ENCODE assay signal across 15 mouse cellular contexts in the genomic region with DNA sequence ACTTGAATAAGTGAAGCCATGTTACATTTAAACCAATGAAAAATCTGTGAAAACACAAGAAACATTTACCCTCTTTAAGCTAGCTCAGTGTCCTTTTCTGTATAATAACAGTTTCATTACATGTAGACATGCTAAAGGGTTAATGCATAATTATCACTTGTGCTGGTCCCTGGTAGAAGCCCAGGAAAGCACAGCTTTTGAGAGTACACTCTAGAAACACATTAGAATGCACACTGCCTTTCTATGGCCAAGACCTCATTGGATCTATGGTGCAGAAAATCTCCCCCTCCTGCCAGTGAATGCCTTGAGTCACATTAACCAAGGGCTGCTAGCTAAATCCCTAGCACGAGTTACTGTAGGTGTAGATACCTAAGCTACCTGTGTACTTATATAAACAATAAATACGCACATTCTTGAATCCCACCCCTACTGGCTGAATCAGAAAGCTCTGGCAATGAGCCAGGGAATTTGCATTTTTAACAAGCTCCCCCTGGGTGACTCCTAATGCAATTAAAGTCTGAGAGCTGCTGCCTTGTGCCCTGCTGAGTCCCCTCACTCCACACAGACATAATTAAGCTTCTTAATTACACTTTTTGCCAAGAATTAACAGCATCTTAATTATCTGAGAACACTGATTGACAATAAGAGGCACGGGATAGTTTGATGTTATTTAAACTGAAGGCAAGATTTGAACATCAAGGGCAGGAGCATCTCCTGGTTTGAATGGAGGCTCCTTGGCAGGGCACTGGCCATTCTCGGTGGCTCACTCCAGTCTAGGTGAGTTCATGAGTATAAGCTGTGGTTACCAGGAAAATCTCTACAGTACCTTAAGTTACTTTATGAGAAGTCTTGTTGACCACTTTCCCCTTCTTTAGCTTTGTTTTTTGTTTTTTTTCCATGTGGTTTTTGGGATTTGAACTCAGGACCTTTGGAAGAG.
DNase-seq lines count a peak whose midpoint lies in the region; ATAC-seq lines count a peak whose summit lies in the region.
"Had no signal": no experiment of that assay in that cellular context is flagged by ENCODE, and none has a peak within 500 bp of the region (broad histone marks: within the 10 kb centered on the region; RNA-seq: fewer than 3 reads in every experiment).

No protein-coding gene starts in this region.

- H3K36me3 ChIP-seq in hindbrain, embryonic 13.5 days: no peaks in the 10 kb centered on the region
- no peaks in the 10 kb centered on the region for H3K36me3 ChIP-seq in hindbrain, embryonic 11.5 days (ENCODE audit: control insufficient read depth, insufficient read depth, low read length)
- no peaks in the 10 kb centered on the region for H3K36me3 ChIP-seq in forebrain, embryonic 13.5 days (ENCODE audit: poor library complexity, severe bottlenecking)
- H3K36me3 ChIP-seq in hindbrain, embryonic 16.5 days (ENCODE audit: control insufficient read depth, insufficient read depth, low read length): no peaks in the 10 kb centered on the region
- no peaks in the 10 kb centered on the region for H3K36me3 ChIP-seq in kidney, embryonic 14.5 days (ENCODE audit: control insufficient read depth, insufficient read depth, low read length)
- H3K36me3 ChIP-seq: limb, embryonic 15.5 days had no signal

- no peaks in the 10 kb centered on the region; the same call in 1 of the 2 replicates for H3K4me1 ChIP-seq in hindbrain, embryonic 13.5 days (replicated peaks)
- H3K4me1 ChIP-seq in hindbrain, embryonic 11.5 days (replicated peaks; ENCODE audit: control insufficient read depth, insufficient read depth, low read length): no peaks in the 10 kb centered on the region
- H3K4me1 ChIP-seq in forebrain, embryonic 13.5 days: peaks cover 6% of the 10 kb centered on the region; the same call in 1 of the 2 replicates
- H3K4me1 ChIP-seq in hindbrain, embryonic 16.5 days (ENCODE audit: control insufficient read depth, insufficient read depth, low read depth, low read length): peaks cover 4% of the 10 kb centered on the region
- no peaks in the 10 kb centered on the region for H3K4me1 ChIP-seq in kidney, embryonic 14.5 days (ENCODE audit: control insufficient read depth, insufficient read depth, low read length)
- H3K4me1 ChIP-seq: limb, embryonic 15.5 days had no signal

- no peak overlapping the region for H3K9ac ChIP-seq in hindbrain, embryonic 13.5 days
- H3K9ac ChIP-seq in hindbrain, embryonic 11.5 days (ENCODE audit: low read depth, low read length): no peak overlapping the region
- H3K9ac ChIP-seq in forebrain, embryonic 13.5 days: no peak overlapping the region
- no peak overlapping the region for H3K9ac ChIP-seq in hindbrain, embryonic 16.5 days (ENCODE audit: low read depth, low read length)
- H3K9ac ChIP-seq in kidney, embryonic 14.5 days (ENCODE audit: low read depth, low read length): no peak overlapping the region
- H3K9ac ChIP-seq: limb, embryonic 15.5 days; lung, embryonic 14.5 days had no signal

- ATAC-seq in hindbrain, embryonic 13.5 days (ENCODE audit: low FRiP score): peak; percentile 93
- ATAC-seq in hindbrain, embryonic 11.5 days (ENCODE audit: low FRiP score): no peak
- ATAC-seq in forebrain, embryonic 13.5 days: peak; percentile 91
- peak; percentile 93 for ATAC-seq in hindbrain, embryonic 16.5 days
- no peak for ATAC-seq in kidney, embryonic 14.5 days (ENCODE audit: low FRiP score, low TSS enrichment)

- H3K9me3 ChIP-seq in hindbrain, embryonic 13.5 days: no peaks in the 10 kb centered on the region
- H3K9me3 ChIP-seq in hindbrain, embryonic 11.5 days (ENCODE audit: control insufficient read depth, low read length): no peaks in the 10 kb centered on the region
- H3K9me3 ChIP-seq in forebrain, embryonic 13.5 days (replicated peaks): no peaks in the 10 kb centered on the region
- no peaks in the 10 kb centered on the region for H3K9me3 ChIP-seq in hindbrain, embryonic 16.5 days (ENCODE audit: control insufficient read depth, low read length)
- H3K9me3 ChIP-seq in kidney, embryonic 14.5 days (ENCODE audit: control insufficient read depth, low read length): no peaks in the 10 kb centered on the region
- H3K9me3 ChIP-seq: limb, embryonic 15.5 days had no signal

- no peak overlapping the region for H3K4me3 ChIP-seq in hindbrain, embryonic 13.5 days
- H3K4me3 ChIP-seq in hindbrain, embryonic 11.5 days (ENCODE audit: low read depth, low read length): no peak overlapping the region
- H3K4me3 ChIP-seq in forebrain, embryonic 13.5 days: no peak overlapping the region
- no peak overlapping the region for H3K4me3 ChIP-seq in hindbrain, embryonic 16.5 days (ENCODE audit: low read length)
- H3K4me3 ChIP-seq in kidney, embryonic 14.5 days (ENCODE audit: low read length): no peak overlapping the region
- H3K4me3 ChIP-seq: erythroblast, embryonic 14.5 days; limb, embryonic 15.5 days had no signal

- H3K27ac ChIP-seq in hindbrain, embryonic 13.5 days: no peak overlapping the region
- H3K27ac ChIP-seq in hindbrain, embryonic 11.5 days (ENCODE audit: low read depth, low read length): no peak overlapping the region
- H3K27ac ChIP-seq in forebrain, embryonic 13.5 days: no peak overlapping the region
- no peak overlapping the region for H3K27ac ChIP-seq in hindbrain, embryonic 16.5 days (ENCODE audit: low read depth, low read length)
- H3K27ac ChIP-seq in kidney, embryonic 14.5 days (ENCODE audit: low read depth, low read length): no peak overlapping the region
- H3K27ac ChIP-seq: kidney, postnatal 0 days; limb, embryonic 15.5 days; macrophage had no signal

- H3K27me3 ChIP-seq in hindbrain, embryonic 13.5 days: no peaks in the 10 kb centered on the region
- no peaks in the 10 kb centered on the region for H3K27me3 ChIP-seq in hindbrain, embryonic 11.5 days (ENCODE audit: control insufficient read depth, insufficient read depth, low read length)
- peaks cover 27% of the 10 kb centered on the region for H3K27me3 ChIP-seq in forebrain, embryonic 13.5 days
- H3K27me3 ChIP-seq in hindbrain, embryonic 16.5 days (replicated peaks; ENCODE audit: control insufficient read depth, insufficient read depth, low read length): no peaks in the 10 kb centered on the region
- no peaks in the 10 kb centered on the region for H3K27me3 ChIP-seq in kidney, embryonic 14.5 days (ENCODE audit: control insufficient read depth, insufficient read depth, low read length)
- H3K27me3 ChIP-seq: limb, embryonic 15.5 days had no signal

- no peak for DNase-seq in hindbrain, embryonic 11.5 days (ENCODE audit: low spot score)
- peak; percentile 37 for DNase-seq in retina, embryonic 14.5 days (ENCODE audit: low spot score)
- DNase-seq in adipocyte (ENCODE audit: low spot score): no peak
- DNase-seq: adrenal gland, adult 2 months; cerebellum, adult 2 months; lung, embryonic 14.5 days; right cerebral cortex, postnatal 4 days had no signal

- H3K4me2 ChIP-seq in hindbrain, embryonic 13.5 days: no peak overlapping the region
- H3K4me2 ChIP-seq in hindbrain, embryonic 11.5 days (replicated peaks; ENCODE audit: low read depth, low read length): no peak overlapping the region
- H3K4me2 ChIP-seq in forebrain, embryonic 13.5 days: no peak overlapping the region
- no peak overlapping the region for H3K4me2 ChIP-seq in hindbrain, embryonic 16.5 days (ENCODE audit: low read length)
- no peak overlapping the region for H3K4me2 ChIP-seq in kidney, embryonic 14.5 days (replicated peaks; ENCODE audit: low read depth, low read length)
- H3K4me2 ChIP-seq: limb, embryonic 15.5 days; lung, embryonic 14.5 days had no signal

- WGBS in hindbrain, embryonic 13.5 days: 47% methylated on average over 4 of the region's 4 CpGs
- 62% methylated on average over 4 of the region's 4 CpGs for WGBS in hindbrain, embryonic 11.5 days
- WGBS in forebrain, embryonic 13.5 days: 8% methylated on average over 4 of the region's 4 CpGs
- 33% methylated on average over 4 of the region's 4 CpGs for WGBS in hindbrain, embryonic 16.5 days
- WGBS in kidney, embryonic 14.5 days: 50% methylated on average over 4 of the region's 4 CpGs

Comparison
In these comparisons a context has a peak if more than half of its experiments do, and no peak if none do; other contexts are left out.
1. ATAC-seq: peak in hindbrain, embryonic 13.5 days (single experiment), forebrain, embryonic 13.5 days (single experiment) and hindbrain, embryonic 16.5 days (single experiment); none in hindbrain, embryonic 11.5 days (single experiment) and kidney, embryonic 14.5 days (single experiment).